Mouse (Mus musculus) layer of hippocampus, adult 2 months (tissue): ENCODE measurements around the gene Tmbim4. TPM values are rescaled to one million over a fixed set of nuclear protein-coding genes. Genes with fewer than 3 reads are reported as not detected.
A peak's percentile ranks its signal among the peaks of the same experiment; 100 is the strongest.

Experiments
- DNase-seq, 2 experiments: peaks; one replicate each; pipeline ENCODE4 v3.0.0; 2022; ENCODE audit warnings: low spot score in 2 of 2
- H3K27ac ChIP-seq: fragments of 200-600 bp; 2 replicates; pipeline ENCODE4 v1.8.1; 2022
- H3K4me3 ChIP-seq: fragments of 200-600 bp; 2 replicates; pipeline ENCODE4 v1.8.1; 2022; ENCODE audit warnings: mild to moderate bottlenecking
- CTCF ChIP-seq: fragments of 200-600 bp; conservative IDR thresholded peaks from 2 replicates; pipeline ENCODE4 v1.8.1; 2022; ENCODE audit warnings: antibody characterized with exemption, mild to moderate bottlenecking, moderate library complexity
- long read RNA-seq, 2 experiments: library from polyadenylated mRNA; stranded (forward); transcript quantifications; one replicate each; pipeline ENCODE4 v2.0.0; 2021; ENCODE audit warnings: borderline mapping rate in 2 of 2
- total RNA-seq, 2 experiments: library from RNA; stranded (reverse); gene quantifications; 2 replicates each; pipeline ENCODE4 v1.2.3; 2021

The Tmbim4 gene
- total RNA-seq = 10 to 100 TPM; 55.6 to 59.0 TPM
- long read RNA-seq, experiment 1, transcript Tmbim4-201 (7 exons, 904 nt) = major isoform, 39 of 41 reads
- long read RNA-seq, experiment 1, partial matches to known transcripts = 0 of 41 reads
- long read RNA-seq, experiment 1, other reads (novel, unspliced or antisense) = 2 of 41 reads
- long read RNA-seq, experiment 2, transcript Tmbim4-201 (7 exons, 904 nt) = major isoform, 44 of 50 reads
- long read RNA-seq, experiment 2, partial matches to known transcripts = 0 of 50 reads
- long read RNA-seq, experiment 2, other reads (novel, unspliced or antisense) = 4 of 50 reads

DNA sequence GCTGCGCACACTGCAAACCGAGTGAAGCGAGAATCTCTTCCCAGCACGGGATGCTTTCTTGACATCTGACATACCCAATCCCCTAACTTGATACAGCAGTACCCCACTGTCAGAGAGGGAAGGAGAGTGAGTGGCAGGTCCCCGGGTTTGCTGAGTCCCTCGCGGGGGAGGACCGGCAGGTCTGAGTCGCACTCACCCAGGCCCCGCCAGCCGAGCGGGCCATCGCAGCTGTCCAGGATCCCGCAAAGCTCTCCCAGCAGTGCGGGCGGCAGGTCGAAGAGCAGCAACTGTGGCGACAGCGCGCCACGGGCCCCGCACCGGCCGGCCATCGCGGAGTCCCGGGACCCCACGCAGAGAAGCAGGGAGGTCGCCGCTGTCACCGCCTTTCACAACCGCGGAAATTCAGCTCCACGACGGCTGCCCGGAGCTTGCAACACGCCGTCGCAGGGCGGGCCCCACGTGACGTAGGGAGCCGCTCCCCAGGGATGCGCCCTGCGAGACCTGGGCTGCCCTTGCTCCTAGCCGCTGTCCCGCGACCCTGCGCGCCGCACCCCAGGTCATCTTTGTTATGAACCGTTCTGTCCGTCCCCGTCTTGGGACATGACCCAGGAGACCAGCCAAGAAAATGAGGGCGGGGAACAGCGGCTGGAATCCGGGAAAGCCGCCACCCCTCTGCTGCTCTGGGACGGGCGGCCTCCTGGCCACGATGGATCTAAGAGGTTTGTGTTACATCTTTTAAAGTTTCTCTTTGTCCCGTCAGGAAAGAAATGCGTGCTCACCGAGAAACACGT, at the start of gene Tmbim4:
Gene Tmbim4, plus strand, starts transcription at position 460 of the 791 bp plus-strand sequence.
- Histone ChIP-seq H3K27ac (no peak within 1 kb of the TSS), H3K4me3 (peak within 1 kb of the TSS; percentile 56)
- no peak for DNase-seq
- TF ChIP-seq CTCF = no peak

DNA sequence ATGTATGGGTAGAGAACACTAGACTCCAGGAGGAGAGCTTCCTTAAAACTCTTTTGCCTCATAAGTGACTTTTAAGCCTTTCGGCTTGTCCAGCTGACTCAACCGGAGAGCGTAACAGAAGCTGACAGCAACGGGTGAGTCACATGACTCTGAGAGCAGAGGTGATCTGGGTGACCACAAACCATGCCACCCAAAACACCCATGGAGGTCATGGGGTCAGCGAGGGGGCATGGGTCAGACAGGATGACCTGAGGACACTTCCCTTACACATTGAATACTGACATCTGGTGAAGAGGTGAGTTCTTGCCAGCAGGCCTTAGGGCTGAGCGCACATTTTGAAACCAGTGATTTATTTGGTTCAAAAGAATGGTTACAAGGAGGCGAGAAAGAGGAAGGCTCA, 49.7 kb upstream of the Tmbim4 start:
- H3K4me3 ChIP-seq = no peak overlapping the region
- no peak overlapping the region for H3K27ac ChIP-seq
- TF ChIP-seq CTCF = no peak
- DNase-seq = no peak

DNA sequence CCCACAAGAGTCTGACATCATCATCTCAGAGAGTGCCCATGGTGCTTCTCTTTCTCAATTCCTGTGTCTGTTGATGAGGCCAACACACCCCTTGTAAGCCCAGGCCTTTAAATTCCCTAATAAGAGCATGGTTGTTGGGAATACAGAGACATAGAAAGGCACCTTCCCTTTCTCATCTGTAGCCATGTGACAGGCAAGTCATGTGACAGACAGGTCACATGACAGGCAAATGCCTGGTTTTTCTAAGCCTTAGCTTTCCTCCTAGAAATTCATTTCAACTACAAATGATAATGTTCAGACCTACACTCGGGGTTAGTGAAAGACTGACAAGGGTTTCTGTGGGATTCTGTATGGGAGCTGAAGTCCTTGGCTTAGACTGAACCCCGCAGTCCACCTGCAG, 47.5 kb upstream of the Tmbim4 start:
- Histone ChIP-seq H3K27ac (no peak overlapping the region), H3K4me3 (no peak overlapping the region)
- TF ChIP-seq CTCF = no peak
- DNase-seq = no peak

DNA sequence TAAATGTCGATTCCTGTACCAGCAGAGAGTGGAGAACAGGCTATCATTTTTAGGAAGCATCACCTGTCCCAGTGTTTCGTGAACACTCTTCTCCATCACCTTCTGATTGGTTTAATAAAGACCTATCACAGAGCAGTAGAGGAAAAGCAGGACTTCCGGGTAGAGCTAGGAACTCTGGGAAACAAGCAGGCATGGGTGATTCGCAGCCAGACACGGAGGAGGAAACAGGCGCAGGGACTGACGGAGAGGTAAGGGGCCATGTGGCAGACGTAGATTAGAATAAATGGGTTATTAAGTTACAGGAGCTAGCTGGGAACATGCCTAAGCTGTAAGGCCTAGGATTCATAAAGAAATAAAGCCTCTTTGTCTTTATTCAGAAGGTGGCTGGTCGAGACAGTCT, 40.9 kb upstream of the Tmbim4 start:
- TF ChIP-seq CTCF = no peak
- DNase-seq = no peak
- Histone ChIP-seq H3K4me3 (no peak overlapping the region), H3K27ac (no peak overlapping the region)

DNA sequence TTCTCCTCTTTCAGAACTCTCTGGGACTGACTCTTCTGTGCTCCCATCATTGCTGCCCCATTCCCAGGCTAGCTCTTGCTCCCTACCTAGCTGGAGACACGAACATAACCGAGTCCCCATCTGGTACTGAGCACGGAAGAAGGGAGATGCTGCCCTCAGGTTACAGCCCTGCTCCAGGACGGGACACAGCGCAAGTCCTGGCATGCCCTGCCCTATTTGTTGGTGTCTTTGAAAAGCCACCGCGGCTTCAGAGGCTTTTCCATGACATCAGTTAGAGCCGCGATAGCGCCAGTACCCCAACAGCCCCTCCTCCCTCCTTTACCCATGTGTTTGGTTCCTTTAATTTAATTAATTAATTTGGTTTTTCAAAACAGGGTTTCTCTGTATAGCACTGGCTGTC, 38.5 kb upstream of the Tmbim4 start:
- no peak for DNase-seq
- H3K4me3 ChIP-seq = no peak overlapping the region
- H3K27ac ChIP-seq = no peak overlapping the region
- TF ChIP-seq CTCF = no peak

DNA sequence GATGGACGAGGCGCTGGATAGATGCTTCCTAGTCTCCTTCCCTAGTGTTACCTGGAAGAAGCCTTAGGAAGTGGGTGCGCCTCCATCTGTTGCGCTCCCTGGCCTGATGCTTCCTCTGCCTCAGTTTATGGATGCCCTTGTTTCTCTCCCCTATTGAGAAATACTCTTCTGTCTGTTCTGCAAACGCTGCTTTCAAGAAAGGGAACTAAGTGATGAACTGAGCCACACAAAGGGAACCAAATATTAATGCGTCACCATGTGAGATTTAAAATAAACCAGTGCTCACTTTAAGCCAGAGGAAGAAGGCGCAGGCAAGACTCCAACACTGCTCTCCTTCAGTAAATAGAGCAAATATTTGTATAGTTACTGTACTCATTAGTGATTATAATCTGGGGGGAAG, 37.9 kb upstream of the Tmbim4 start:
- TF ChIP-seq CTCF = no peak
- DNase-seq = no peak
- Histone ChIP-seq H3K4me3 (no peak overlapping the region), H3K27ac (no peak overlapping the region)

DNA sequence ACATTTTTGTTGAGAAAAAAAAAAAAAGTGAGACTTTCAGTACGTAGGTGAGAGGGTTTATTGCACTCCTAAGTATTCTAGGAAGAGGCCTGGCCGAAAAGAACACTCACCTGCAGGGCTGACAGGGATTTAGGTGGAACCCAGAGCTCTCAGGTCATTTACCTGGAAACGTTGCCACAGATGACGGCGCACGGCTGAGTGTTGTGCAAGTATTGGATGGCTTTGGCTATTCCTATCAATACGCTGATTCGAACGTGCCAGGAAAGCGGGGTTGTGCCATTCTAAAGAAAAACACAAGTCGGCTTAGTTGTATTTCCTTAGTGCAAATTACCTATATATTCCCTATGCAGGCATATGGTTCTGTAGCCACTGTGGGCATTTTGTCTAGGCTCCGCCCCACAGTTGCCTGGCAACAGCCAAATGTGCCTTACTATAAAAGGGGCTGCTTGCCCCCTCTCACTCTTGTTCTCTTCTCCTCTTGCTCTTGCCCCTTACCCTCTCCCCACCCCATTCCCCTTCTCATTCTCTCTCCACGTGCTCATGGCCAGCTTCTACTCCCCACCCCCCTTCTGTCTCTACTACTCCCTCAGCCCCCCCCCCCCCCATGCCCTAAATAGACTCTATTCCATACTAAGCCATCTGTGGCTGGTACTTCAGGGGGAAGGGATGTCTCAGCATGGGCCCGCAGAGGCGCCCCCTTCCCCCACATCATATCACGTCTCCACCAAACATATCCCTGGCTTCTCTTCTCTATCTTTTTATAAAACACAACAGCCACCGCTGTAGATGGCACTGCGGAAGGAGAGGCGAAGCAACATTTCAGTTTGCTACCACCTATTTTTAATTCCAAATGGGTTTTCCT, 36.2 kb upstream of the Tmbim4 start:
- no peak for TF ChIP-seq CTCF
- H3K27ac ChIP-seq = no peak overlapping the region
- no peak for DNase-seq
- H3K4me3 ChIP-seq = no peak overlapping the region

DNA sequence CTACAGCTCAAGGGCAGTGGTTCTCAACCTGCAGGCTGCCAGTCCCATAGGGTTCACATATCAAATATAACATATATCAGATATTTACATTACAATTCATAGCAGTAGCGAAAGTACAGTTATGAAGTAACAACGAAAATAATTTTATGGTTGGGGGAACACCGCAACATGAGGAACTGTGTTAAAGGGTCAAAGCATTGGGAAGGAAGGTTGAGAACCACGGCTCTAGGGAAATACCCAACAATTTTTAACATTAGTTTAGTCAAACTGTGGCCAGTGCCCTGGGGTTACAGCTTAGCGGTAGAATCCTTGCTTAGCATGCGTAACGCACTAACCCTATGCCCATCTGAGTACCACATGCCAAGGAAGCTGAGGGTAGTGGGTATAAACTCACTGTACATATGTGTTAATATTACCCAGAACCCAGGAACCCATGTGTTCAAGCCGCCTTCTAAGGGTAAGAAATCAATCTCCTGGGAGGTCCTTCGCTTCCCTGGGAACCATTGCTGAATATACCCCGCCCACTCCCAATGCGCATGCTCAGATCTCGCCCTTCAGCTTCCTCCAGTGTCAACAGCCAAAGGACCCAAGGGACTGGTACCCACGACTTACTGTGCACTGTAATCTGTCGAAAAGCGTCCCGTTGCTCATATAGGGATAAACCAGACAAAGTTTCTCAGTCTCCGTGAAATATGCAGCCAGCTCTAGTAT, 35.4 kb upstream of the Tmbim4 start:
- no peak overlapping the region for H3K27ac ChIP-seq
- no peak for TF ChIP-seq CTCF
- DNase-seq = no peak

DNA sequence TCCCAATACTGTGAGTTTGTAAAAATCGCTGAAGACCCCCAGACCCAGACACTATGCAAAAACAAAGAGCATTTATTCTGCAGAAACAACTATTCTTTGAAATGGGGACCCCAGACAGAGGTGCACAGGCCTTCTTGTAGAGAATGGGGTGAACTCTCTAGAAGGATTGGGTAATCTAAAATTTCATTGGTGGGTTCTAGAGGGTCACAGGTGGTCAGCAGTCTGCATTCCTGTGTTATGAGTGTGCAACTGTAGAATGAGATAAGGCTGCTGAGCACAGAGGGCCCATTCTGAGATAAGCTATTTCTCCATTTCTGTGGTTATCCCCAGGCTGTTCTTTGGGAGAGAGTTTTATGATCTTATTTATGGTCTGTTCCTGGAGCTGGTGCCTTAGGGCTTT, 33.3 kb upstream of the Tmbim4 start:
- no peak for DNase-seq
- Histone ChIP-seq H3K27ac (no peak overlapping the region), H3K4me3 (no peak overlapping the region)
- no peak for TF ChIP-seq CTCF

More for the DNA sequence above, 35.4 kb upstream of the Tmbim4 start:
- H3K4me3 ChIP-seq = no peak overlapping the region

DNA sequence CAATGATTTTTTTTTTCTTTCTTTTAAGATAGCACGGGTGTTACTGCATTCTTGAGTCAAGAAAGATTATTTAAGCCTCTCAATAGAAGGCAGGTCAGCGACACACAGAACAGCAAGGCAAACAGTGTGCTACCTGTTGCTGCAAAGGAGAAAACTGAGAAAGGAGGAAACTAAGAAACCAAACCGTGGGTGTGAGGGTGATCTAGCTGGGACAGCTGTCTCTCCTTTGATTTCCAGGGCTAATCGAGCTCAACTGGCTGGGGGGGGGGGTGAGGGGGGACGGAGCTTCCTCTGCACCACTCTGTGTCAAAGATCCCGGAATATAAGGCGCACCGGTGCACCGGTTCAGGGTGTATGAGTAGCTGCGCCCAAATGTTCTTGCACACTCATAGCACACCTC, 32.3 kb upstream of the Tmbim4 start:
- Histone ChIP-seq H3K4me3 (no peak overlapping the region), H3K27ac (no peak overlapping the region)
- TF ChIP-seq CTCF = no peak
- no peak for DNase-seq

DNA sequence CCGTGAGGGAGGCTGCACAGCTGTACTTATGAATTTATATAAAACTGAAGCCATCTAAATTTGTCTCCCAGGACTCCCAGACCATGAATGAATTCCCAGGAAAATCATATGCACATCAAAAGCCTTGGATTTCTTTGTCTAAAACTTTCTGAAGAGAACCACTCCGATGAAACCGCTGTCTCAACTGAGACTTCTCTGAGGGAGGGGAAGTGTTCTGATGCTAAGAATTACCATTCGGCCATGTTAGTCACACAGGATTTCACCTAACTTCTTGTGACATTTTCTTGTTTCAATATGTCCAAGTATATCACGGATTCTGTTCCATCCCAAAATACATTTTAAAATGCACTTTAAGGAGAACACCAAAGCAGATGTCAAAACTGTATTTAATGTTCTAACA, 31.5 kb upstream of the Tmbim4 start:
- Histone ChIP-seq H3K4me3 (no peak overlapping the region), H3K27ac (no peak overlapping the region)
- no peak for DNase-seq
- TF ChIP-seq CTCF = no peak

DNA sequence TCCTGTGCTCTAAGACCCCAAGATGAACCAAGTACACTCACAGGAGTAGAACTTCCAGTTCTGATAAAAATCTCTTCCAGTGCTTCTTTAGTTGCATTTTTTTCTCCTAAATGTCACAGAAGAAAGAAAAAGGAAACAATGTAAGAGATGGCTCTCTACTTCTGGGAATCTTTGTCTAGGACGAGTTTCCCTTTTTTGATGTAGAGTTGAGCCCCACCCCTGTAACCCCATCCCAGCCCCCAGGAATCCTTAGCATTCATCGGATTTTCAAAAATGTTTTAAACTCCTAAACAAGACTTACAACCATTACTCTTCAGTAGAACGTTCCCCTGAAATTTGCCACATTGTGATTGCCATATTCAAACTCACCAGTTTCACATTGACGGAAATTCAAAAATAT, 31.1 kb upstream of the Tmbim4 start:
- no peak for DNase-seq

DNA sequence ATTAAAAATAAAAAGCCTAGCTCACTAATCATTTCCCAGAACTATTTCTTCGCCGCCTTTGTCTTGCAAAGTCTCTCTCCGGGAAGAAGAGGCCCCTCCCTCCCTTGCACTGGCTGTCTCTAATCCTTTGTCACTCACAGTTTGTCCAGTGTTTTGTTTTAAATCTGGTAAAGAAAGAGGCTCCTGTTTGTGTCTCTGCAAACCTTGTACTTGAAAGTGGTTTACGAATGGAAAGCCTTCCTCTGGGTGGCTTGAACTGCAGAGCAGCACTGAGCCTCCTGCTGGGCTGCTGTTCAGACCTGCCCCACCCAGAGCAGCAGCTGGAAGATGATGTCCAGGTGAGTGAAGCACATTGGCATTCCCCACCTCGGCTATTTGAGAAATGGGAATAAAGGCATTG, 30.1 kb upstream of the Tmbim4 start:
- no peak for DNase-seq
- Histone ChIP-seq H3K27ac (no peak overlapping the region), H3K4me3 (no peak overlapping the region)
- TF ChIP-seq CTCF = no peak

More for the DNA sequence above, 31.1 kb upstream of the Tmbim4 start:
- no peak for TF ChIP-seq CTCF
- no peak overlapping the region for H3K27ac ChIP-seq
- H3K4me3 ChIP-seq = no peak overlapping the region
